Mouse (Mus musculus) left cerebral cortex, adult 11 months (tissue): ENCODE data around the gene 4930455H04Rik.

ENCODE experiments used
- DNase-seq: peaks from one replicate; pipeline ENCODE4 v3.0.0; 2022; ENCODE audit warnings: low spot score

Gene 4930455H04Rik

DNA sequence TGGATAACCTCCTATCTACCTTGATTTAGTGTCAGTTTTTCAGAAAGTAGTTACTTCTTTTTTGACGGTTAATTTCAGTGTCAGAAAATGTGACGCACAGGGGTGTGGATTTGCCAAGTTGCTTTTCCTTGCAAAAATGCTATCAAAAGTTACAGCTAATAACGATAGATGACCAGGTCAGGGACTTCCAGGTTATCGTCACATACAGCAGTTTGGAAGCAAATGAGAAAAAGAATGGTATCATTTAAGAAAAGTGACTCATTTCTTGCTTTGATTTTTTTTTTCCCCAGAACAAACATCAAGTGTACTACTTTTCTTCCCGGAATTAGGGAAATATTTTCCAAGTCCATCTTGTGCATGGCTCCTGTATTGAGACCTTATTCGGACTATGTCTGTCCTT, 631 bp upstream of the 4930455H04Rik start:
- DNase-seq, result no peak

DNA sequence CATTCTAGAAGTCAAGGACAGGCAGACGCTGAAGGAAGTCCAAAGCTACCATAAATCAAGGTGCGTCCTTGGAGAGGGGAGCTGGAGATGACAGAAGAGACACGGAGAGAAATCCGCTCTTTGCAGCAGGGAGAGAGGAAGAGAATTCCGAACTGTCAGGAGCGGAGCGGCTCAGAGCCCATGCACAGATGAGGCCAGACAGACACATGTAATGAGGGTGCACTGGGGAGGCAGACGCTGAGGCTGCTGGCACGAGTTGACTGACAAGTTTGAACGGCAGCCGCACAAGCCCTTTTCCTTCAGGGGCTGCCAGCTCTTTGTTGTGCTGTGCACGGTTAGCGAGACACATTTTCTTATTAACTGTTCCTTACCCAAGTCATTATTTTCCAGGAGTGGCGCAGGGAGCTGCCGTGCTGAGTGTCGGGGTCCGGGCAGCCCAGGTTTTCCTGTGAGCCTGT, 502 bp downstream of the 4930455H04Rik start, which contains the start of gene Palmd:
Palmd (minus strand) TSS at position 448 of the 458 bp plus-strand sequence.
- no peak for DNase-seq

GRCm38 (mm10) chr3:116969003-116969402, 936 bp downstream of the 4930455H04Rik start:
- no peak for DNase-seq

- DNase-seq, result no peak
Observed at GRCm38 (mm10) chr3:116969786-116970185, 1.7 kb downstream of the 4930455H04Rik start.

DNA sequence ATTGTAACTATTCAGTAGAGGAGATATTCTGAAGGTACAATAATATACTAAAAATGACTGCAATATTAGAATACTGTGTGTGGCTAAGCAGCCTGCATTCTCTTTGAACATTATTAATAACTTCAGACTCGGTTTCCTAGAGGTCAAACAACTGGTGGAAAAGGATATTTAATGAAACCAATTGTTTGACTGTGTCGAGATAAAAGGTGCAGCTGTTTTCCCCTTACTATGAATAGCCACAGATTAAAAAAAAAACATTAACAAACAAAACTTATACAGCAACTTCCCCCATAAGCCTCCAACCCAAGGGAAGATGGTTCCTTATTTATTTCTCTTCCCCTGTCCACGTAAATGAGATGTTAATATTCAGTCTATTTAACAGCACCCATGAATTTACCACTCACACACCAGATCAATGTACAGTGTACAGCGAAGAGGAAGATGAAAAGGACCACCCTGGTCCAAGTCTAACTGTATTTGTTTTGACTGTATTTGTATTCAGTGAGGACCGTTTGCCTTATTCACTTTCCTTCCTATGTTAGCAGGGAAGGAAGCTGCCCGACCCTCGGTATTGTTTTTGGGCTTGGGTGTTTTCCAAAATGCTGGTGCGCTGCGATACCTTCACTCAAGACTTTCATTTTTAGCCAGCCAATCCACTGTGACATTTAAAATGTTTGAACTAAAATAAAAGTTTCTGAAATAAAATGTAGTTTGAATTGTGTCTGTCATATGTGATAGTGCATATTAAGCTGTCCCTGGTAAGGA, 13.9 kb downstream of the 4930455H04Rik start:
- no peak for DNase-seq

- no peak for DNase-seq
Observed at GRCm38 (mm10) chr3:116985042-116985455, 17.0 kb downstream of the 4930455H04Rik start.

DNA sequence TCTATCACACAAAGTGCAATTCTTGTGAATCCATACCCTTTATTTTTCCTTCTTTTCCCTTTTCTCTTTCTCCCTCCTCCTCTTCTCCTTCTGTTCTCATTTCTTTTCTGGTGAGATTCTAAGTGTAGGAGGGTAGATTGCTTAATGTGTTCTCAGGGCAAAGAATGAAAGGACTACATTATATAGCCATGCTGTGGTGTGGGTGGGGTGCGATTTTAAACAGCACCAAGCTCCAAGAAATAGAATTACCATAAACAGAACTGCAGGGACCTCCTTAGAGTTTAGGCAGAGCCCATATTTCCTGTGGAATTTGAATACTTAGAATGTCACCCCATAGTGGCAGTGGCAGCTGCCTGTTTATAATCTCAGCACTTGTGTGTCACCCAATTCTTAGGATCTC, 17.7 kb downstream of the 4930455H04Rik start:
- peak; percentile 71 for DNase-seq

DNA sequence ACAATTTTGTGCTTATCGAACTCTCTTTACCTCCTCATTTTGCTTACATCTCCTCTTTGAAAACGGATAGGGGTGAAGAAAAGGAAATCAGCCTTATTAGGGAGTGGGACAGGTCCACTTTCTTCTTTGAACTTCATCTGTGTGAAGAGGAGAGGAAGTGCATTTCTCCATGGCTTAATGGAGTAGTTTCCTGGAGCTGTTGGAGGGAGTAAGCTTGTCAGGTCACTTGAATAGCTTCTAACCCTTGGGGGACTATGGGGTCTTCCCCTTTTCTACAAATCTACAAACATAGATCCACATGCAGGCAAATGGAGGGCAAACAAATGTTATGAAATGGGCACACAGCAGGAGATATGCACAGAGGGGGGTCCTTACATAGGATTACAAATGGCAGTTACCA, 18.4 kb downstream of the 4930455H04Rik start:
- no peak for DNase-seq

GRCm38 (mm10) chr3:116988221-116988620, 20.2 kb downstream of the 4930455H04Rik start:
- no peak for DNase-seq

GRCm38 (mm10) chr3:116991180-116991579, 23.1 kb downstream of the 4930455H04Rik start:
- no peak for DNase-seq

GRCm38 (mm10) chr3:116993011-116993410, 24.9 kb downstream of the 4930455H04Rik start:
- no peak for DNase-seq

DNA sequence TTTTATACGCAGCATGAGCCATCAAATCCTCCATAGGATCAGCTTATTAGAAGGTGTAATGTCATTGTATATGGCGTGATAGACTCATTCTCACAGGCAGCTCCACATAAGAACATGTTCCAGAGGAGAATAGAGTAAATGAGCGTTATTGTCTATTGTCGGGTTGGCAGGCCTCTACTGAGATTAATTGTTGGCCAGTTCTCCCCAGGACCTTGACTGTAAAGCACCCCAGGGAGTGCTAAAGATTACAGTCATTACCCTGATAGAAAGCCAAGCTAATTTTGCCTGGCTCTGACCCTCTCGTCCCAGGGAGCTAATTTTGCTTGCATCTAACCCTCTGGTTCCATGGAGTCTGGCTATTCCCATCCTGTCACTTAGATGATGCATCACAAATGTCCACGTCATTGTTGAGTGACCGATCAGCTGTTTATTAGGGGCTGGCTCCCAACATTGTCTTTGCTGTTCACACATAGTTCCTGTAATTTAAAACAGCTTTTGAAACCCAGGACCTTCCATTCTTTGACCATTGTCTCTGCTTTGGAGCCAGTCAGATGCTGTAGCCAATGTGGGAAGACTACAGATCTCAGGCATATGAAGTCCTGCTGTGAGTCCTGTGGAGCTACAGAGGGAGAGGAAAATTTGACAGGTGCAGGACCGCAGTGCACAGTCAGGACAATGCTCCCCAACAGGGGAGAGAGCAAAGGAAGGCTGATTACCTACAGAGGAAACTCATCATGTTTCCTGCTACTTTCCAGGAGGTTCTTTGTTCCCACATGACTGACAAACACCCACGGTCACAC, 33.8 kb downstream of the 4930455H04Rik start:
- no peak for DNase-seq

DNA sequence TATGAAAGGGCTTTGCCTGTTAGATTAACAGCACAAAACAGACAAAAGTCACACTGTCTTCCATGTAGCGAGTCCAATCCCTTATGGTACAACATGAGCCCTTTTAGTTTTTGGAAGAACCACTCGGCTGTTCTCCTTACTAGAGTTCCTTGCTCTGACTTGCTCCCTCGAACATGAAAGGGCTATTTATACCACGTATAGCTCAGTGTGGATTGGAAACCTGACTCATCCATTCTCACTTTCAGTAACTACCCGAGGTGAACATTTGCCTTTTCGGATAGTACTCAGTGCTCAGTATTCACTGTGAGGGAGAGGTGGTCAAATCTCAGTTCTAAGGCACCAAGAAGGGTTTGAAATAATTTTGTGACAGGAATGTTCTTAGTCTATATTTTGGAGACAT, 35.3 kb downstream of the 4930455H04Rik start:
- no peak for DNase-seq

GRCm38 (mm10) chr3:117006636-117007035, 38.6 kb downstream of the 4930455H04Rik start:
- DNase-seq, result no peak

DNA sequence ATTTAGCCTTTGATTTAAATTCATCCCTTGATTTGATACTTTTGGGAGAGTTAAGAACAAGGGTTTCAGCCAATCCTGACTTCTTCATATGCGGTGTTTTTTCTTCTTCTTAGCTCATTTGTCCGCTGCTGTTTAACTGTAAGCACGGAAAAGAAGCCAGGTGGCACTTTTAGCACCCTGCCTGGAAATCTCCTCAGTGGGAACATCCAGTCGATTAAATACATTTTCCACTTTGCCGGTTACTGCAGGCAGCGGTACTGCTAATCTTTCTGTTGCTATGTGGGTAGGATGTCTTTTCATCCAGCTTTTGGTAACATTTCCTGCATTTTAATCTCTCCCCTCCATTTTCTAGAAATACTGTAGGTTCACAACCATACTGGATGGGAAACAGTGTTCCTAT, 39.3 kb downstream of the 4930455H04Rik start:
- DNase-seq, result peak; percentile 50

DNA sequence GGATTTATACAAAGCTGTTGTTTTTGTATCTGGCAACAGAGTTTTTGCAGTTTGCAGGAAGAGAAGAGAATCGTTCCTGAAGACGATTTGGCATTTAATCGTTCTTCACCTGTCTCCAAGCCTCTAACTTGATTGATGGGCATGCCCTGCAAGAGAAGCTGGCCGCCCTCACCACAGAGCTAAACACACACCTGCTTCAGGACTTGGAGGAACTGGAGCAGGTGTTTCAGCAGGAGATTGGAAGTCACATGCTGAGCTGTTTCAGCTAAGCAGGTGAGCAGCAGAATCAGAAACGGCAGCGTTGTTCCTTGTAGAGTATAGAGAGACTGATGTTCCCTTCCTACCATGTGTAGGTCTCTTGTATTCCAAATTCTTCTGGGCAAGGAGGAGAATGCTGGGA, 42.1 kb downstream of the 4930455H04Rik start:
- no peak for DNase-seq

- no peak for DNase-seq
Observed at GRCm38 (mm10) chr3:117020319-117020718, 52.3 kb downstream of the 4930455H04Rik start.

GRCm38 (mm10) chr3:117021907-117022306, 53.8 kb downstream of the 4930455H04Rik start:
- no peak for DNase-seq

DNA sequence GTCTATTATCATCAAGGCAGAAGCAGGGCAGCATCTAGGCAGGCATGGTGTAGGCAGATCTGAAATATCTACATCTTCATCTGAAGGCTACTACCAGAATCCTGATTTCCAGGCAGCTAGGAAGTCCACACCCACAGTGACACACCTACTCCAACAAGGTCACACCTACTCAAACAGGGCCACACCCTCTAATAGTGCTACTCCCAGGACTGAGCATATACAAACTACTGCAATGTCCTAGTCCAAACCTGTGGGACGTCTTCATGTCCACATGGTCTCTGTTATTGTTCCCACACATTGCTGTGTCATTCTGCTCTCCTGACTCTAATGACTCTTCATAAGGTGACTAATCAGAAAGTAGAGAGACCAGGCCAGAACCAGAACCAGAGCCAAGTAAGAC, 56.0 kb downstream of the 4930455H04Rik start:
- DNase-seq, result no peak

GRCm38 (mm10) chr3:117024557-117024956, 56.5 kb downstream of the 4930455H04Rik start:
- DNase-seq, result no peak

DNA sequence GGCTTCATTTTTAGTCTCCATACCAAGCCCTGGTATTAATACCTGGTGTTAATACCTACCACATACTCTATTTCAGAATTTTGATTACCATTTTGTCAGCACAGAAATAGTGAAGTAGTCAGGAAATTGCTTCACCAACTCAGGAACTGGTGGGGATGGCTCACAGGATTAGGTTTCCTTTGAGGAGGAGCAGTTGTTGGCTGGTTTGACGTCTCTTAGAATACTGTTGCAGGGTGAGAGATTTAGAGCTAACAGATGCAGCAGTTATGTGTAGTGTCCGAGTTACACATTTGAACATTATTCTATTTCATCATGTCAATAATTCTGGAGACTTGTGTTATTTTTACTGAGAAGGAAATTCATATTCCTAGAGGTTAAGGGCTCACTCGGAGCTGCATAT, 57.4 kb downstream of the 4930455H04Rik start:
- no peak for DNase-seq
